Mouse (Mus musculus): Measurements from ENCODE around the gene Gphb5. TPM values are rescaled to one million over a fixed set of nuclear protein-coding genes. Genes with fewer than 3 reads are reported as not detected.

Gphb5 gene
- polyA plus RNA-seq (2014; fragmentation: Illumina TruSeq; extraction: RNeasy Lipid Tissue Mini Kit (QIAGEN cat#74804); ENCODE audit: low read depth, low replicate concordance), result not detected

GRCm38 (mm10) chr12:75416681-75417080, at the start of gene Gphb5:
TSS of gene Gphb5 (minus strand) at chr12:75416781.

Other genes with a start within 250 kb of the Gphb5 start
- gene Kcnh5, start 239.4 kb downstream of the Gphb5 start, polyA plus RNA-seq (2014; fragmentation: Illumina TruSeq; extraction: RNeasy Lipid Tissue Mini Kit (QIAGEN cat#74804); ENCODE audit: low read depth, low replicate concordance), result not detected
- 37.2 TPM for gene Rhoj, start 108.5 kb downstream of the Gphb5 start, polyA plus RNA-seq (2014; fragmentation: Illumina TruSeq; extraction: RNeasy Lipid Tissue Mini Kit (QIAGEN cat#74804); ENCODE audit: low read depth, low replicate concordance)
- gene Ppp2r5e, start 179.5 kb upstream of the Gphb5 start, polyA plus RNA-seq (2014; fragmentation: Illumina TruSeq; extraction: RNeasy Lipid Tissue Mini Kit (QIAGEN cat#74804); ENCODE audit: low read depth, low replicate concordance), result 25.7 TPM